Comparison of ENCODE assay signal across 8 mouse cellular contexts in genomic region chr3:38887381-38887991, GRCm38 (mm10). TPM values are rescaled to one million over a fixed set of nuclear protein-coding genes. Genes with fewer than 3 reads are reported as not detected.
A peak's percentile ranks its signal among the peaks of the same experiment; 100 is the strongest.
DNase-seq lines count a peak whose midpoint lies in the region; ATAC-seq and TF ChIP-seq lines count a peak whose summit lies in the region.

No protein-coding gene starts in this region.

- peak; percentile 30 for TF ChIP-seq CTCF in liver, embryonic 14.5 days (IDR thresholded peaks at IDR 0.05; ENCODE audit: low read depth)

- H3K4me1 ChIP-seq in embryonic facial prominence, embryonic 12.5 days, result peaks cover 31% of the 10 kb centered on the region
- H3K4me1 ChIP-seq in heart, embryonic 11.5 days (ENCODE audit: control insufficient read depth, insufficient read depth, low read length), result peaks cover 11% of the 10 kb centered on the region
- peaks cover 6% of the 10 kb centered on the region; the same call in 1 of the 2 replicates for H3K4me1 ChIP-seq in kidney, embryonic 14.5 days (ENCODE audit: control insufficient read depth, insufficient read depth, low read length)
- no peaks in the 10 kb centered on the region for H3K4me1 ChIP-seq in liver, embryonic 14.5 days (replicated peaks; ENCODE audit: control insufficient read depth in 2 of 2, insufficient read depth in 2 of 2, low read length in 1 of 2)
- peaks cover 38% of the 10 kb centered on the region for H3K4me1 ChIP-seq in neural tube, embryonic 12.5 days

- DNase-seq in spleen, postnatal 4 days (ENCODE audit: low spot score in 2 of 2), result peak; percentile 16 to 65
- DNase-seq in spleen, postnatal 14 days (ENCODE audit: low spot score in 2 of 2), result no peak
- no peak for DNase-seq in liver, embryonic 14.5 days (ENCODE audit: low read depth in 3 of 3, low spot score in 3 of 3)
- peak; percentile 34 for DNase-seq in urinary bladder, postnatal 14 days (ENCODE audit: low spot score)

- H3K4me2 ChIP-seq in embryonic facial prominence, embryonic 12.5 days (replicated peaks), result peak overlapping the region; percentile 69
- peak overlapping the region; percentile 98 for H3K4me2 ChIP-seq in heart, embryonic 11.5 days
- H3K4me2 ChIP-seq in kidney, embryonic 14.5 days (replicated peaks; ENCODE audit: low read depth, low read length), result peak overlapping the region; percentile 92
- peak overlapping the region; percentile 68 for H3K4me2 ChIP-seq in liver, embryonic 14.5 days (ENCODE audit: low read depth)
- peak overlapping the region; percentile 94 for H3K4me2 ChIP-seq in neural tube, embryonic 12.5 days (replicated peaks)

- H3K4me3 ChIP-seq in embryonic facial prominence, embryonic 12.5 days, result peak overlapping the region; percentile 78
- H3K4me3 ChIP-seq in heart, embryonic 11.5 days (ENCODE audit: low read depth, low read length), result peak overlapping the region; percentile 84
- peak overlapping the region; percentile 80 for H3K4me3 ChIP-seq in kidney, embryonic 14.5 days (ENCODE audit: low read length)
- peak overlapping the region; percentile 56 to 59 for H3K4me3 ChIP-seq in liver, embryonic 14.5 days (ENCODE audit: insufficient read depth in 1 of 2, low read depth in 2 of 2, low read length in 2 of 2)
- H3K4me3 ChIP-seq in neural tube, embryonic 12.5 days, result peak overlapping the region; percentile 79

- H3K27ac ChIP-seq in embryonic facial prominence, embryonic 12.5 days, result peak overlapping the region; percentile 95
- no peak overlapping the region for H3K27ac ChIP-seq in heart, embryonic 11.5 days (ENCODE audit: low read depth, low read length)
- 0 out of 2 replicates have a peak overlapping the region, but pooled peaks have one; percentile 93 for H3K27ac ChIP-seq in kidney, embryonic 14.5 days (ENCODE audit: low read depth, low read length)
- no peak overlapping the region for H3K27ac ChIP-seq in liver, embryonic 14.5 days
- peak overlapping the region; percentile 90; the same call in 1 of the 2 replicates for H3K27ac ChIP-seq in neural tube, embryonic 12.5 days

- TF ChIP-seq EP300 in liver, embryonic 14.5 days (IDR thresholded peaks at IDR 0.05; ENCODE audit: low read depth), result no peak

- H3K9me3 ChIP-seq in embryonic facial prominence, embryonic 12.5 days, result no peaks in the 10 kb centered on the region
- H3K9me3 ChIP-seq in heart, embryonic 11.5 days (replicated peaks; ENCODE audit: control insufficient read depth, low read length), result no peaks in the 10 kb centered on the region
- H3K9me3 ChIP-seq in kidney, embryonic 14.5 days (ENCODE audit: control insufficient read depth, low read length), result 0 out of 2 replicates have a peak, but pooled peaks cover 8% of the 10 kb centered on the region
- no peaks in the 10 kb centered on the region for H3K9me3 ChIP-seq in liver, embryonic 14.5 days (ENCODE audit: control insufficient read depth, low read length)
- H3K9me3 ChIP-seq in neural tube, embryonic 12.5 days, result no peaks in the 10 kb centered on the region

- ATAC-seq in embryonic facial prominence, embryonic 12.5 days (ENCODE audit: insufficient number of reproducible peaks, insufficient read depth, low FRiP score, low TSS enrichment), result no peak
- ATAC-seq in heart, embryonic 11.5 days (replicated peaks; ENCODE audit: insufficient number of reproducible peaks, low FRiP score, low TSS enrichment), result no peak
- 0 out of 2 replicates have a peak, but pooled peaks have one; percentile 8 for ATAC-seq in kidney, embryonic 14.5 days (ENCODE audit: low FRiP score, low TSS enrichment)
- ATAC-seq in liver, embryonic 14.5 days (ENCODE audit: insufficient read depth), result no peak
- 0 out of 2 replicates have a peak, but pooled peaks have one; percentile 1 for ATAC-seq in neural tube, embryonic 12.5 days (ENCODE audit: low FRiP score, low read depth)

- no peaks in the 10 kb centered on the region for H3K27me3 ChIP-seq in embryonic facial prominence, embryonic 12.5 days
- peaks cover 8% of the 10 kb centered on the region for H3K27me3 ChIP-seq in heart, embryonic 11.5 days (ENCODE audit: control insufficient read depth, insufficient read depth, low read length)
- no peaks in the 10 kb centered on the region; the same call in 1 of the 2 replicates for H3K27me3 ChIP-seq in kidney, embryonic 14.5 days (ENCODE audit: control insufficient read depth, insufficient read depth, low read length)
- peaks cover 36% of the 10 kb centered on the region for H3K27me3 ChIP-seq in liver, embryonic 14.5 days (ENCODE audit: control insufficient read depth, insufficient read depth, low read length)
- no peaks in the 10 kb centered on the region for H3K27me3 ChIP-seq in neural tube, embryonic 12.5 days (replicated peaks)

- peak overlapping the region; percentile 94 for H3K9ac ChIP-seq in embryonic facial prominence, embryonic 12.5 days
- peak overlapping the region; percentile 79 for H3K9ac ChIP-seq in heart, embryonic 11.5 days (ENCODE audit: low read depth, low read length)
- peak overlapping the region; percentile 89 for H3K9ac ChIP-seq in kidney, embryonic 14.5 days (ENCODE audit: low read depth, low read length)
- no peak overlapping the region for H3K9ac ChIP-seq in liver, embryonic 14.5 days (replicated peaks)
- peak overlapping the region; percentile 84 for H3K9ac ChIP-seq in neural tube, embryonic 12.5 days

- WGBS in embryonic facial prominence, embryonic 12.5 days, result under 1% methylated on average over 47 of the region's 47 CpGs
- WGBS in heart, embryonic 11.5 days (ENCODE audit: insufficient replicate concordance), result under 1% methylated on average over 47 of the region's 47 CpGs
- under 1% methylated on average over 47 of the region's 47 CpGs for WGBS in kidney, embryonic 14.5 days
- WGBS in liver, embryonic 14.5 days (ENCODE audit: insufficient replicate concordance), result 2% methylated on average over 47 of the region's 47 CpGs
- WGBS in neural tube, embryonic 12.5 days, result under 1% methylated on average over 47 of the region's 47 CpGs

- peaks cover 37% of the 10 kb centered on the region for H3K36me3 ChIP-seq in embryonic facial prominence, embryonic 12.5 days
- peaks cover 8% of the 10 kb centered on the region for H3K36me3 ChIP-seq in heart, embryonic 11.5 days (ENCODE audit: control insufficient read depth, insufficient read depth, low read length)
- H3K36me3 ChIP-seq in kidney, embryonic 14.5 days (ENCODE audit: control insufficient read depth, insufficient read depth, low read length), result peaks cover 30% of the 10 kb centered on the region; the same call in 1 of the 2 replicates
- no peaks in the 10 kb centered on the region for H3K36me3 ChIP-seq in liver, embryonic 14.5 days (replicated peaks; ENCODE audit: control insufficient read depth, insufficient read depth, low read depth)
- peaks cover 37% of the 10 kb centered on the region for H3K36me3 ChIP-seq in neural tube, embryonic 12.5 days

RNA-seq across cellular contexts. Expression of gene Fat4, which starts 0.7 kb away (rescaled TPM):
- 18.3 and 20.4 TPM in 2 replicates for polyA plus RNA-seq in embryonic facial prominence, embryonic 12.5 days (2016; fragmentation: Nextera tagmentation; extraction: Ambion mirVana)
- 4.7 and 5.3 TPM in 2 replicates for polyA plus RNA-seq in heart, embryonic 11.5 days (2014; fragmentation: Nextera tagmentation; extraction: Ambion mirVana)
- polyA plus RNA-seq in kidney, embryonic 14.5 days (2014; fragmentation: Nextera tagmentation; extraction: Ambion mirVana), result 10.0 and 14.1 TPM in 2 replicates
- polyA plus RNA-seq in liver, embryonic 14.5 days (2012; rRNA removed), result 0.19 and 0.25 TPM in 2 replicates
- polyA plus RNA-seq in liver, embryonic 14.5 days (2014; fragmentation: Nextera tagmentation; extraction: Ambion mirVana), result 0.24 and 0.30 TPM in 2 replicates
- polyA plus RNA-seq in neural tube, embryonic 12.5 days (2016; fragmentation: Nextera tagmentation; extraction: Ambion mirVana), result 12.1 and 13.0 TPM in 2 replicates

Comparison
In these comparisons a context has a peak if more than half of its experiments do, and no peak if none do; other contexts are left out.
1. DNase-seq: peak in spleen, postnatal 4 days (2 of 2) and urinary bladder, postnatal 14 days (single experiment); none in spleen, postnatal 14 days (0 of 2) and liver, embryonic 14.5 days (0 of 3).
2. ATAC-seq: peak in kidney, embryonic 14.5 days (single experiment) and neural tube, embryonic 12.5 days (single experiment); none in embryonic facial prominence, embryonic 12.5 days (single experiment), heart, embryonic 11.5 days (single experiment) and liver, embryonic 14.5 days (single experiment).
3. H3K27ac ChIP-seq: peak in embryonic facial prominence, embryonic 12.5 days (single experiment), kidney, embryonic 14.5 days (single experiment) and neural tube, embryonic 12.5 days (single experiment); none in heart, embryonic 11.5 days (single experiment) and liver, embryonic 14.5 days (single experiment).
4. Peak in every context shown above with its lines, with median percentiles within 50 percentile points of each other: H3K4me2 ChIP-seq and H3K4me3 ChIP-seq.